Mouse (Mus musculus): ENCODE data around the gene Guk1. TPM values are rescaled to one million over a fixed set of nuclear protein-coding genes. Genes with fewer than 3 reads are reported as not detected.
"Not testable (repeated sequence)": the region's sequence is repeated elsewhere in the genome, so short reads cannot be mapped to it uniquely, and the experiment has no call there.

The Guk1 gene
- total RNA-seq, 4 experiments from 2014 or later, result 137 to 150 (median 141) TPM

GRCm38 (mm10) chr11:59211561-59211960 is 19.5 kb upstream of the Guk1 start:
- not testable (repeated sequence) for DNase-seq (ENCODE audit: low spot score in 2 of 2)

- DNase-seq (ENCODE audit: low spot score in 2 of 2), result no peak
These were observed 18.0 kb upstream of the Guk1 start for GRCm38 (mm10) chr11:59210020-59210419.

DNA sequence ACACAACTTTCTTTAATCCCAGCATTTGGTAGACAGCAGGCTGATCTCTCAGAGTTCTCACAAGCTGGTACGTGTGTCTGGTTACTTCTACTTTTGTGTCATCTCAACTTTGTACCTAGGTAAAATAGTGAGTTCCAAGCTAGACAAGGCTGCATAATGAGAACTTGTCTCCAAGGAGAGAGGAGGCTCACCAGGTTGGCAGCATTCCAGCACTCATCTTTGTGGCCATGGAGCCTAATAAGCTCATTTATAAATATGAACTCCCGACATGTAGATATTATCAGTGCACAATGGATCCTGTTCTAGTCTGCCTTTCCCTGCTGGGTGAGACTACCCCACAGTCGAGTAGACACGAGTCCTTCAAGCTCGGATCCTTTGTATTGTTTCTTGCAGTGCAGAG is 17.6 kb upstream of the Guk1 start:
- DNase-seq (ENCODE audit: low spot score in 2 of 2), result no peak

DNA sequence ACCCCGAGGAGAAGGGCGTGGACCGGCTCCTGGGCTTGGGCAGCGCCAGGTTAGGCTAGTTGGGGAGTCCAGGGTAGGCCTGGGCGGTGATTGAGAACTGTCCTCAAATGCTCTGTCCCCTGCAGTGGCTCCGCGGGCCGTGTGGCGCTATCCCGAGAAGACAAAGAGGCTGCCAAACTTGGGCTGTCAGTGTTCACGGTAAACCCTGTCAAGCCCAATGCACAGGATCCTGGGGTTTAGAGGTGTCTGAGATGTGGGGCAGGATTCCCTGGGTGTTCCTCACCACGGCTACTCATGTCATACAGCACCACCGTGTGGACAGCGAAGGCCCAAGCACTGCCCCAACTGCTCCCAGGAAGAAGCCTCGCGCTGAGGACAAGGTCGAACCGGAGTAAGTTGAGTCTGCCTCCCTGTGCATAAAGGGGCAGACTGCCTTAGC is 17.0 kb upstream of the Guk1 start:
- no peak for DNase-seq (ENCODE audit: low spot score in 2 of 2)

DNA sequence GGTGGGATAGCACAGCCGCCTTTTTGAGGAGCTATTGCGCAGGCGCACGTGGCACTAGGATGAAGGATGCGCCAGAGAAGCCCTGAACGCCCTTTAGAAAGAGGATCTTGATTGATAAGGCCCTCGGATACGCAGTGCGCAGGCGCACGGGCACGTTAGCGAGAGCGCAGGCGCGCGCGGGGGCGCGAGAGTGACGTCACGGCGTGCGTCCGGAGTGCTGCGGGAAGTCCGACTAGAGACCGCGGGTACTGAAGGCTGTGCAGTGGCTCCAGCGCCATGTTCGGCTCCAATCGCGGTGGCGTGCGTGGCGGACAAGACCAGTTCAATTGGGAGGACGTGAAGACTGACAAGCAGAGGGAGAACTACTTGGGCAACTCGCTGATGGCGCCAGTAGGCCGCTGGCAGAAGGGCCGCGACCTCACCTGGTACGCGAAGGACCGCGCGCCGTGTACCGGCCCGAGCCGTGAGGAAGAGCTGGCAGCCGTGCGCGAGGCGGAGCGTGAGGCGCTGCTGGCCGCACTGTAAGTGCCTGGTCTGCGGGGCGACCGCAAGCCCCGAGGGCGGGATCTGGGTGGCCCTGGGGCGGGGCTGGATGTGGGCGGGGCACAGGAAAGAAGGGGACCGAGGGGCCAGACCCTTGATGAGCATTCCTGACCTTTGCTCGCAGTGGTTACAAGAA is 16.3 kb upstream of the Guk1 start, which contains the start of gene 2310033P09Rik:
TSS of gene 2310033P09Rik (plus strand) at position 169 of the 679 bp plus-strand sequence.
- peak; percentile 94 for DNase-seq (ENCODE audit: low spot score in 2 of 2)

GRCm38 (mm10) chr11:59202081-59202995 is 10.3 kb upstream of the Guk1 start, which contains the start of gene Mrpl55:
TSS of gene Mrpl55 (plus strand) at chr11:59202486.
- peak; percentile 86 to 89 for DNase-seq (ENCODE audit: low spot score in 2 of 2)

- DNase-seq (ENCODE audit: low spot score in 2 of 2), result no peak
These were observed 9.4 kb upstream of the Guk1 start for GRCm38 (mm10) chr11:59201216-59202002.

DNA sequence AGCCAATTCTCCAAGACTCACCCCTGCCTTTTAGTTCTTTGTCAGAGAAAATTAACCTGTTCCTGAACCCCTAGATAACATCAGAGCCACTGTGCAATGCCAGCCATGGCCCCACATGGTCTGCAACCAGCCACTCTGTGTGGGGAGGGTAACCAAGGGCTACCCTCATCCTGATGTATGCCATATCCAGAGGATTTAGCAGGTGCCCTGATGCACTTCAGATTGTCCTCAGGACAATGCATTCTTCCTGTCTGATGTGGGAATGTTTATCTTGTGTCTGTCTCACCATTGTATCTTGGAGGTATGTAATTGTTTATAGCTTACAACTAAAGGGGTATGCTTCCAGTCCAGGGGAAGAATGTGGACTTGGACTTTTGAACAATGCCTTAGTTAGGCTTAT is 4.2 kb upstream of the Guk1 start:
- DNase-seq (ENCODE audit: low spot score in 2 of 2), result no peak

- peak; percentile 78 to 94 for DNase-seq (ENCODE audit: low spot score in 2 of 2)
These were observed 567 bp downstream of the Guk1 start for GRCm38 (mm10) chr11:59191231-59192058.

GRCm38 (mm10) chr11:59187706-59188105 is 4.3 kb downstream of the Guk1 start:
- no peak for DNase-seq (ENCODE audit: low spot score in 2 of 2)

DNA sequence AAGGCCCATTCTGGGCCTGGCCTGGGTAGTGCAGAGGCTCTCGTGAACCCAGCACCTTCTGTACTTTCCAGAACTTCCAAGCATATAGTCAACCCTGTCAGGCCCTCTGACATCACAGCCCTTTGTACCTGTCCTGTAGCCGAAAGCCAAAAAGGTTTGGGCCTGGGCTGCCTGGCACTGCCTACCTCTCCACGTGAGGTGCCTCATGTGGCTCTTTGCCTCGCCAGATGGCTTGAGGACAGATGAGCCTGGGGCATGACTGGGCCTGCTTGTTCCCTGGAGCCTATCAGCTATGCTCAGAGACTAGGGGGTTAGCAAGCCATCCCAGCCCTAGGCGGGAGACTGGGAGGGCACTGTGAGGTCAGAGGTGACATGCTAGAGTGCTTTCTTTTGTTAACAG is 6.5 kb downstream of the Guk1 start:
- DNase-seq (ENCODE audit: low spot score in 2 of 2), result no peak

- no peak for DNase-seq (ENCODE audit: low spot score in 2 of 2)
These were observed 8.2 kb downstream of the Guk1 start for GRCm38 (mm10) chr11:59183821-59184220.

- peak in 1 of 2 experiments; percentile 61 for DNase-seq (ENCODE audit: low spot score in 2 of 2)
These were observed 9.1 kb downstream of the Guk1 start, which contains the start of gene Gjc2 for GRCm38 (mm10) chr11:59182864-59183331. TSS of gene Gjc2 (minus strand) at chr11:59183213.

DNA sequence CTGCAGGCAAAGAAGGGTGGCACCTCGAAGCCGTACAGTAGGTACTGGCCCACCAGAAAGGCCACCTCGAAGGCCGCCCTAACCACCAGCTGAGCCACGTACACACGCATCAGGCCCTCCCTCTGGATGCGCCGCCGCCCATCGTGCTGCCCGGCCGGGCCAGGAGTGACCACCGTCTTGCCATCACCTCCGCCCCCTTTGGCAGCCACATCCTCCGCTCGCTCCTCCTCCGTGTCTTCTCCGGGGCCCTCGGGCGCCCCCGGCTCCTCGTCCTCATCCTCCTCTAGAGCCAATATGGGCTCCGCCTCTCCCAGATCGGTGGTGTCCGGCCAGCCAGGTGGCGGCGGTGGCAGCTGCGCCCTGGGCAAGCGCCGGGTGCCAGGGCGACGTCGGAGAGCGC is 15.1 kb downstream of the Guk1 start:
- DNase-seq (ENCODE audit: low spot score in 2 of 2), result no peak

DNA sequence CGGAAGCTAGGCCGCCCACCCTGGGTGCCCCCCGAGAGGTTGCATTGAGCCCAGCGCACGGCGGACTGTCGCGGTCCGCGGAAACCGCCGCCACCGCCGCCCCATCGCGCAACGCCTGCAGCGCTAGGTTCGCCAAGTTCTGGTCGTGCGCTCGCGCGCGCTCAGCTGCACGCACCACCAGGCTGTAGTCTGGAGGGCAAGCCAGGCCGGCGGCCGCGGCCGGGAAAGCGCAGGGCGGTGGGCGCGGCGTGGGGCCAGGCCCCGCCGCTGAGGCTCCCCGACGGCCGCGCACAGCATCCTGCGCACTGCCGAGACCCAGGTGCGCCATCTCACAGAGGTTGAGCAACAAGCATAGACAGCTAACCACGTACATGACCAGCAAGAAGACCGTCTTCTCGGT is 15.5 kb downstream of the Guk1 start:
- DNase-seq (ENCODE audit: low spot score in 2 of 2), result no peak

DNA sequence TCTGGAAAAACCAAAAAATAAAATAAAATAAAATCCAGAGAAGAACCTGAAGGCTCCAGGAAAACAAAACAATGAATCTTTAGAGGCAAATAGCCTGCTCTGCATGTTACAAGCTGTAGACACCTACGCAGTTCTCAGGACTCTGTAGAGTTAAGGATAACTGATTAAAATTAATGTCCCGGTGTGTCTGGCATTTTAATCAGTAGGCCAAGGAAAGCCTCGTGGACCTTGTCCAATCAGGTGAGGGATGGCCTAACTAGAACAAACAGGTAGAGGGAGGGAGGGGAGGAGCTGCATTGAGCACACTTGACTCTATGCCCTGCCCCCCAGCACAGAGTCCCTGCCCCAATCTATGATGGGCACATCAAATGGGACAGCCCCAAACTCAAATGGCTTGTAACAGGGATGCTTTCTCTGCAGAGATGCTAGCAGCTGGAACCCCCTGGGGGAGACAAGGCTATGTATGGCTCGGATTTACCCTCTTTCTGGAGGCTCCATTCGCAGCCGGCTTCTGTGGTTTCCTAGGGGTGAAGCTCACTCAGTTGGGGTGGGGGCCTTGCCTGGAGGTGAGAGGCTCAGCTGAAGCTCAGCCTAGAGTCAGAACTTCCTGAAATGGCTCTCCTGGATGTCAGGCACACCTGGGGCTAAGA is 17.7 kb downstream of the Guk1 start:
- DNase-seq (ENCODE audit: low spot score in 2 of 2), result no peak

GRCm38 (mm10) chr11:59170549-59170948 is 21.5 kb downstream of the Guk1 start:
- DNase-seq (ENCODE audit: low spot score in 2 of 2), result no peak

- DNase-seq (ENCODE audit: low spot score in 2 of 2), result no peak
These were observed 22.2 kb downstream of the Guk1 start for GRCm38 (mm10) chr11:59169807-59170206.

DNA sequence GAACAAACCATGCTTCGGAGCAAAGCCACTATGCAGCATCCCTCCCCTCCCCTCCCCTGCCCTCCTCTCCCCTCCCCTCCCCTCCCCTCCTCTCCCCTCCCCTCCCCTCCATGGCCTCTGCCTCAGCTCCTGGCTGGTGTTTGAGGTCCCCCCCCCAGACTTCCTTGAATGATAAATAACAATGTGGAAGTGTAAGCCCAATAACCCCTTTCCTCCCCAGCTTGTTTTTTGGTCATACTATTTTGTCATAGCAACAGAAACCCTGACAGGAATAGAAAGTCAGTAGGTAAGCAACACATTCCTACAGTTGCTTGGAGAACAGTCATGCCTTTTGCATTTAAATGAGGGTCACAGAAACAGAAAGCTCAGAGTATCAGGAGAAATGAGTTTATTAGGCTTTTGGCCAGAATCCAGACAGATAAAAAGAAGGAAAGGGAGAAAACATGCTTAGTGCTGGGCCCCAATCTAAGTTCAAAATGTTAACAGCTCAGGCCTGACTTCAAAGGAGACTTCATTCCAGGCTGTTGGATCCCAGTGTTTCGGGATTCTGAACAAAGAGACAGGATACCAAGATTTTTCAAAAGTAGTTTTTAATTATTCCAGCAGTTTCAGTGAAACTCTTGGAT is 26.3 kb downstream of the Guk1 start:
- DNase-seq (ENCODE audit: low spot score in 2 of 2), result no peak
